Mouse (Mus musculus) left cerebral cortex, postnatal 36 days (tissue): ENCODE measurements around the gene Farsb. TPM values are rescaled to one million over a fixed set of nuclear protein-coding genes. Genes with fewer than 3 reads are reported as not detected.

ENCODE experiments used
- DNase-seq, 2 experiments: peaks; one replicate each; pipeline ENCODE4 v3.0.0; 2021 to 2022; ENCODE audit warnings: low spot score in 2 of 2, mixed read lengths in 1 of 2
- intact Hi-C: fragments of 180-260 bp; cut with DNase I; formaldehyde crosslinking; loops from one replicate; pipeline ENCODE4 v1.15.1; 2025
- total RNA-seq, 2 experiments: library from RNA; stranded (reverse); gene quantifications; 2 replicates each; pipeline ENCODE4 v1.2.3; 2021

The Farsb gene
- total RNA-seq, 2 experiments from 2014 or later: 56.3 to 63.0 TPM

DNA sequence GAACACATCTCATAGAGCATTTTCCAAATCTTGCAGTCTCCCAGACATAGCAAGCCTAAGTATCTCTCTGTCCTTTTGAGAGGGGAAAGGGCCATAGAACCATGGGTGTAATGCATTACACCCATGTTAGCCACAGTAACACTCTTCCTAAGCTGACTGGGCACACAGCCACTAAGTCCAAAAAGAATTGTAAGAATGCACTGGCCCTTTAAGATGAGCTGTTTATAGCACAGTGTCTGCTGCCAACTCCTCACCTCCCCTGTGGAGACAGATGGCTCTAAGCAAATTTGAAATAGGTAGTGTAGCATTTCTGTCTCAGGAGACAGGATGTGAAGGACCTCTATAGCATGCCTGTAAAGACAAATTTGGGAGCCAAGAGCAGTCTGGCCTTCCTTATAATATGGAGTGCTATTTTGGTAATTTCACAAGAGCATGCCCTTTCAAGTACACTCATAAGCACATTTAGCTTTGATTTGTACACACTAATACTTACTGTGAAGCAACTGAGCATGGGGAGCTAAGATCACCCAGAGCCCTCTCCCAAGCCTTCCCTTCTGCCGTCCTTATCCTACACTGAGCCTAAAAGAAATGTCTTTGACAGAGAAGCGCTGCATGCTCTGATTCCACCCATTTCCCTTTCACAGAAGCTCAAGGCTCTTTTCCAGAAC, 117.0 kb downstream of the Farsb start:
- intact Hi-C loops: no loop called here

DNA sequence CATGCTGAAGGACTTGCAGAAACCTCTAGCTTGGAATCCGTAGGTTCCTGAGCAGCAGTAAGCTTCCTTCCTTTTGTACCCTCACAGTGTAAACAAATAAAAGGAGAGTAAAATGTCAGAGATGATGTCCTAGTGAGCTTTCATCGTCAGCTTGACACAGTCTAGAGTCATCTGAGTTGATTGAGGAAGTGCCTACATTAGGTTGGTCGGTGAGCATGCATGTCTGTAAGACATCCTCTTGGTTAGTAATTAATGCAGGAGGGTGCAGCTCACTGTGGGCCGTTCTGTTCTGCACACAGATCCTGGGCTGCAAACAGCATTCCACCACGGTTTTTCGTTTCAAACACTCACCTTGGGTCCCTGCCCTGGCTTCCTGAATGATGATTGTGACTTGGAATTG, 118.6 kb downstream of the Farsb start:
- intact Hi-C loops: no loop called here
- no peak for DNase-seq

More for the DNA sequence above, 117.0 kb downstream of the Farsb start:
- DNase-seq: peak; percentile 53 to 55

Other genes starting within 250 kb of the Farsb start
- gene Sgpp2, start 178.6 kb downstream of the Farsb start, total RNA-seq: 1 to 10 TPM; 8.8 to 9.7 TPM
- gene Mogat1, start 22.1 kb upstream of the Farsb start, total RNA-seq: not detected
- gene BC035947, start 23.3 kb upstream of the Farsb start, total RNA-seq: under 1 TPM; 0.45 to 0.49 TPM
- gene Acsl3, start 168.9 kb upstream of the Farsb start, total RNA-seq: 100 to 1,000 TPM; 159 to 167 TPM
- gene Utp14b, start 169.1 kb upstream of the Farsb start, total RNA-seq: 10 to 100 TPM; 12.5 to 17.3 TPM